Mouse (Mus musculus) embryonic facial prominence, embryonic 10.5 days (tissue): ENCODE measurements around the gene Mrpl39. TPM values are rescaled to one million over a fixed set of nuclear protein-coding genes. Genes with fewer than 3 reads are reported as not detected.

ENCODE experiments used
- DNase-seq: peaks from one replicate; pipeline ENCODE4 v3.0.0-alpha.2; 2017; ENCODE audit warnings: low spot score
- H3K27ac ChIP-seq: fragments of 300-500 bp; sonication (generic); replicated peaks from 2 replicates; pipeline ENCODE4 v1.5.1; 2016; ENCODE audit warnings: mild to moderate bottlenecking
- H3K27me3 ChIP-seq: fragments of 300-500 bp; sonication (generic); replicated peaks from 2 replicates; pipeline ENCODE4 v1.6.1; 2016; ENCODE audit warnings: low read depth, mild to moderate bottlenecking; ENCODE audit not compliant: poor library complexity, severe bottlenecking
- H3K36me3 ChIP-seq: fragments of 300-500 bp; sonication (generic); replicated peaks from 2 replicates; pipeline ENCODE4 v1.6.1; 2016; ENCODE audit warnings: mild to moderate bottlenecking, moderate library complexity
- H3K4me1 ChIP-seq: fragments of 300-500 bp; sonication (generic); 2 replicates; pipeline ENCODE4 v1.6.1; 2016
- H3K4me3 ChIP-seq: fragments of 300-500 bp; sonication (generic); 2 replicates; pipeline ENCODE4 v1.5.1; 2016; ENCODE audit warnings: mild to moderate bottlenecking, moderate library complexity
- H3K9me3 ChIP-seq: fragments of 300-500 bp; sonication (generic); 2 replicates; pipeline ENCODE4 v1.6.1; 2016; ENCODE audit warnings: mild to moderate bottlenecking
- WGBS: fragments of 180-500 bp; shearing (Covaris S2); methylation state at CpG from one replicate; pipeline ENCODE4 v1.1.7; 2016; 5-methylcytosine and 5-hydroxymethylcytosine counted together
- polyA plus RNA-seq: library from polyadenylated mRNA; unstranded; fragments of >200 nt; fragmentation: Nextera tagmentation; extraction: Ambion mirVana; gene quantifications from 2 replicates; pipeline ENCODE4 v1.2.1, GENCODE M21; 2016

Mrpl39 gene
- polyA plus RNA-seq, 1 experiment from 2014 or later = 57.9 TPM

GRCm38 (mm10) chr16:84717618-84718248 is 17.8 kb downstream of the Mrpl39 start:
- no peak for DNase-seq
- H3K4me1 ChIP-seq = no peaks in the 10 kb centered on the region
- H3K36me3 ChIP-seq = peaks cover 42% of the 10 kb centered on the region
- H3K4me3 ChIP-seq = no peak overlapping the region
- H3K27me3 ChIP-seq = no peaks in the 10 kb centered on the region
- WGBS = 95% methylated on average over 10 of the region's 10 CpGs
- H3K27ac ChIP-seq = no peak overlapping the region
- H3K9me3 ChIP-seq = no peaks in the 10 kb centered on the region

- H3K36me3 ChIP-seq = peaks cover 34% of the 10 kb centered on the region
- no peak overlapping the region for H3K27ac ChIP-seq
- no peaks in the 10 kb centered on the region for H3K4me1 ChIP-seq
- no peaks in the 10 kb centered on the region for H3K9me3 ChIP-seq
- no peak for DNase-seq
- H3K4me3 ChIP-seq = no peak overlapping the region
- H3K27me3 ChIP-seq = no peaks in the 10 kb centered on the region
- 87% methylated on average over 13 of the region's 13 CpGs for WGBS
These were observed 18.6 kb downstream of the Mrpl39 start for GRCm38 (mm10) chr16:84716724-84717617.

- Histone ChIP-seq H3K4me1 (no peaks in the 10 kb centered on the region), H3K27ac (no peak overlapping the region), H3K4me3 (no peak overlapping the region), H3K27me3 (no peaks in the 10 kb centered on the region), H3K36me3 (peaks cover 27% of the 10 kb centered on the region), H3K9me3 (no peaks in the 10 kb centered on the region)
- 91% methylated on average over 7 of the region's 7 CpGs for WGBS
- DNase-seq = no peak
These were observed 19.3 kb downstream of the Mrpl39 start for GRCm38 (mm10) chr16:84716197-84716596.

- DNase-seq = no peak
- H3K27ac ChIP-seq = no peak overlapping the region
- no peaks in the 10 kb centered on the region for H3K9me3 ChIP-seq
- no peaks in the 10 kb centered on the region for H3K4me1 ChIP-seq
- H3K4me3 ChIP-seq = no peak overlapping the region
- H3K36me3 ChIP-seq = peaks cover 15% of the 10 kb centered on the region
- no peaks in the 10 kb centered on the region for H3K27me3 ChIP-seq
- 92% methylated on average over 6 of the region's 6 CpGs for WGBS
These were observed 20.6 kb downstream of the Mrpl39 start for GRCm38 (mm10) chr16:84714978-84715377.

- DNase-seq = no peak
- Histone ChIP-seq H3K27ac (no peak overlapping the region), H3K4me3 (no peak overlapping the region), H3K9me3 (no peaks in the 10 kb centered on the region), H3K36me3 (peaks cover 13% of the 10 kb centered on the region), H3K27me3 (no peaks in the 10 kb centered on the region), H3K4me1 (no peaks in the 10 kb centered on the region)
- 90% methylated on average over 4 of the region's 4 CpGs for WGBS
These were observed 21.6 kb downstream of the Mrpl39 start for GRCm38 (mm10) chr16:84713926-84714325.

GRCm38 (mm10) chr16:84713156-84713555 is 22.4 kb downstream of the Mrpl39 start:
- no peak for DNase-seq
- Histone ChIP-seq H3K9me3 (no peaks in the 10 kb centered on the region), H3K4me1 (no peaks in the 10 kb centered on the region), H3K27me3 (no peaks in the 10 kb centered on the region), H3K4me3 (no peak overlapping the region), H3K27ac (no peak overlapping the region), H3K36me3 (peaks cover 6% of the 10 kb centered on the region)
- WGBS = 86% methylated on average over 4 of the region's 4 CpGs

- Histone ChIP-seq H3K27ac (no peak overlapping the region), H3K9me3 (no peaks in the 10 kb centered on the region), H3K36me3 (no peaks in the 10 kb centered on the region), H3K4me3 (no peak overlapping the region), H3K4me1 (0 out of 2 replicates have a peak, but pooled peaks cover 2% of the 10 kb centered on the region), H3K27me3 (peaks cover 18% of the 10 kb centered on the region)
- 74% methylated on average over 2 of the region's 2 CpGs for WGBS
- no peak for DNase-seq
These were observed 26.9 kb downstream of the Mrpl39 start for GRCm38 (mm10) chr16:84708649-84709048.

- Histone ChIP-seq H3K9me3 (no peaks in the 10 kb centered on the region), H3K4me3 (no peak overlapping the region), H3K27ac (no peak overlapping the region), H3K4me1 (peaks cover 5% of the 10 kb centered on the region; the same call in 1 of the 2 replicates), H3K27me3 (peaks cover 23% of the 10 kb centered on the region), H3K36me3 (no peaks in the 10 kb centered on the region)
- DNase-seq = no peak
- 71% methylated on average over 4 of the region's 4 CpGs for WGBS
These were observed 27.7 kb downstream of the Mrpl39 start for GRCm38 (mm10) chr16:84707802-84708201.

GRCm38 (mm10) chr16:84706571-84706970 is 29.0 kb downstream of the Mrpl39 start:
- no peak overlapping the region for H3K27ac ChIP-seq
- DNase-seq = no peak
- WGBS = 87% methylated on average over 6 of the region's 6 CpGs

GRCm38 (mm10) chr16:84705507-84705906 is 30.0 kb downstream of the Mrpl39 start:
- H3K4me3 ChIP-seq = no peak overlapping the region
- no peak for DNase-seq

More at GRCm38 (mm10) chr16:84706571-84706970, 29.0 kb downstream of the Mrpl39 start:
- H3K27me3 ChIP-seq = peaks cover 34% of the 10 kb centered on the region
- peaks cover 9% of the 10 kb centered on the region; the same call in 1 of the 2 replicates for H3K4me1 ChIP-seq
- H3K9me3 ChIP-seq = no peaks in the 10 kb centered on the region
- no peak overlapping the region for H3K4me3 ChIP-seq
- no peaks in the 10 kb centered on the region for H3K36me3 ChIP-seq

GRCm38 (mm10) chr16:84704661-84705240 is 30.8 kb downstream of the Mrpl39 start:
- WGBS = 79% methylated on average over 8 of the region's 8 CpGs
- DNase-seq = no peak
- peaks cover 34% of the 10 kb centered on the region for H3K27me3 ChIP-seq
- no peak overlapping the region for H3K4me3 ChIP-seq
- H3K9me3 ChIP-seq = no peaks in the 10 kb centered on the region
- peaks cover 9% of the 10 kb centered on the region; the same call in 1 of the 2 replicates for H3K4me1 ChIP-seq
- no peak overlapping the region for H3K27ac ChIP-seq
- H3K36me3 ChIP-seq = no peaks in the 10 kb centered on the region

More at GRCm38 (mm10) chr16:84705507-84705906, 30.0 kb downstream of the Mrpl39 start:
- Histone ChIP-seq H3K36me3 (no peaks in the 10 kb centered on the region), H3K4me1 (peaks cover 9% of the 10 kb centered on the region; the same call in 1 of the 2 replicates), H3K27ac (no peak overlapping the region), H3K9me3 (no peaks in the 10 kb centered on the region), H3K27me3 (peaks cover 34% of the 10 kb centered on the region)
- 81% methylated on average over 5 of the region's 5 CpGs for WGBS

GRCm38 (mm10) chr16:84703769-84704660 is 31.5 kb downstream of the Mrpl39 start:
- no peaks in the 10 kb centered on the region for H3K9me3 ChIP-seq
- H3K4me1 ChIP-seq = peaks cover 9% of the 10 kb centered on the region; the same call in 1 of the 2 replicates
- WGBS = 69% methylated on average over 13 of the region's 13 CpGs
- peaks cover 34% of the 10 kb centered on the region for H3K27me3 ChIP-seq
- no peak for DNase-seq
- H3K4me3 ChIP-seq = peak overlapping the region; percentile 77
- H3K27ac ChIP-seq = no peak overlapping the region
- no peaks in the 10 kb centered on the region for H3K36me3 ChIP-seq
